Mouse (Mus musculus) heart, postnatal 10 days (tissue): ENCODE data around the gene Map4. TPM values are rescaled to one million over a fixed set of nuclear protein-coding genes. Genes with fewer than 3 reads are reported as not detected.
"Not testable (repeated sequence)": the region's sequence is repeated elsewhere in the genome, so short reads cannot be mapped to it uniquely, and the experiment has no call there.

Source experiments
- DNase-seq, 2 experiments: peaks; one replicate each; pipeline ENCODE4 v3.0.0; 2021
- intact Hi-C: fragments of 180-260 bp; cut with DNase I; formaldehyde crosslinking; loops from one replicate; pipeline ENCODE4 v1.15.1; 2025
- total RNA-seq, 2 experiments: library from RNA; stranded (reverse); gene quantifications; 2 replicates each; pipeline ENCODE4 v1.2.3; 2021

The Map4 gene
- total RNA-seq, 2 experiments from 2014 or later, result 294 to 310 TPM

GRCm38 (mm10) chr9:109971711-109972110, 40.5 kb downstream of the Map4 start:
- intact Hi-C loops, DNase-seq: not testable (repeated sequence)

GRCm38 (mm10) chr9:109980223-109980622, 49.0 kb downstream of the Map4 start:
- intact Hi-C loops, result loop anchor here (10.0 kb wide), 1 partner anchor 45 kb away; the partner anchor contains the start of gene Map4
- DNase-seq, result not testable (repeated sequence)

GRCm38 (mm10) chr9:109985416-109985815, 54.2 kb downstream of the Map4 start:
- peak; percentile 78 to 80 for DNase-seq
- intact Hi-C loops, result loop anchor here (1.0 to 10.0 kb wide), 4 partner anchors 51 to 116 kb away; partner anchors contain the start of gene Map4

DNA sequence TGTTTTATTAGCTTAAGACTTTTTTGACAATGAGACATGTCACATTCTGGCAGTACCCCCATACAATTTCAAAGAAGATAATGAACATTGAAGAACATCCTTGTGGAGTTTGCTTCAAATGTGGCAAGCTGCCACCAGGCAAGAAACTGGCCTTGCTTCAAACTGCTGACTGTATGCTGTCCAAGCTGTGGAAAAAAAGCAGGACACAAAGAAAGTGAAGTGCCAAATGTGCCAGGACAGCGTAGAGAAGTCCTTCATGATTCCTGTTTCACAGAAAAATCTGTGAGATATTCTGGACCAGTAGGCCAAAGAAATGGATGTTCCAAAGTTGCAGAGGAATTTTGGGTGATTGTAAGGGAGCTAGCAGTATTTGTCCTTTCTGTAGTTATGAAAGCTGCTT, 57.8 kb downstream of the Map4 start:
- DNase-seq, result peak; percentile 72
- intact Hi-C loops, result loop anchor here (10.0 kb wide), 1 partner anchor 54 kb away; the partner anchor contains the start of gene Map4

- DNase-seq, result no peak
- intact Hi-C loops, result no loop called here
These were observed 66.2 kb downstream of the Map4 start for GRCm38 (mm10) chr9:109997441-109997840.

DNA sequence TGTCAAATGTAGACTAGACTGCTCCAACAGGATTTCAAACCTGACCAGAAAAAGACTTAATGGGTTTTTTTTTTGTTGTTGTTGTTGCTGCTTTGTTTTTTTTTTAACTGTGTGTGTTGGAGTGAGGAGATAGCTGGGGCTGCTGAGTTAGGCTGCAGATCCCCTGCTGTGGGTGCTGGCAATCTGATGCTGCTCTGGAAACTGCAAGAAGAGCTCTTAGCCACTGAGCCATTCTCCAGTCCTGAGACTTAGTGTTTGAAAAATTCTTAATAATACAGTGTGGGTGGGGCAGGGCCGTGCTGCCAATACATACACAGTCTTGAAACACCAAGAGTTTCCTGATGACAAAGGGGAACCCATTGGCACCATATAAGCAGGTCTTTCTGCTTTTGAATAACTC, 70.7 kb downstream of the Map4 start:
- intact Hi-C loops, result no loop called here
- DNase-seq, result no peak

DNA sequence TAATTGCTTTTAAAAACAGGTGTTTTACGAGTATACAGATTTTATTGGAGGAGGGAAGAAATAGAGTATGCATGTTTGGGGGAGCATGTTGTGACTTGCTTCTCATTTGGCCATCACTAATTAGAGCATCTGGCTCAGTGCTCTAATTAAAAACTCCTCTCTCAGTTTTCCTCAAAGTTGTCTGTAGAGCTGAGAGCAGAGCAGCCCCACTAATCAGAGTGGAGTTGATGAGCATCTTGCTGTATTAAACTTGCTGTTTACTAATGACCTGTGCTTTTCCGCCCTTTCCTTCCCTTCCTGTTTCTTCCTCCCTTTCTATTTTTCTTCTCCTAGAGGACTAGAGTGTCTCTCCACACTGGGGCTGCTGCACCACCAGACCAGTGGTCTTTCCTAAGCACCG, 71.2 kb downstream of the Map4 start:
- DNase-seq, result no peak
- intact Hi-C loops, result no loop called here

DNA sequence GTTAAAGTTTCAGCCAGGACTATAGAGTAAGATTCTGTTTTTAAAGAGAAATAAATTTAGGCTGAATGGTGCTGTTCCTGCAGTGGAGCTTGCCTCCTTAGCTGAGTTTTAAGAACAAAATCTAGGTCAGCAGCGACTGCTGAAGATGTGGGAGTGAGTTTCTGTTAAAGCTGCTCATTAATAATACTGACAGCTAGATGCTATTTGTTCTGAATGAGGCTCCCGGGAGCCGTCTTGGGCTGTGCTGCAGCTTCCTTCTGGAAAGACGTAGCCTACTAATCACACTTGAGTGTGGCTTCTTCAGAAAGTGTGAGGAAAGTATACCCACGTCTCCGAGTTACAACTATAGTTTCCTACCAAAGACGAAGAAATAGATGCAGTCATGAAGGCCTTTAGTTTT, 88.0 kb downstream of the Map4 start:
- intact Hi-C loops, result no loop called here

GRCm38 (mm10) chr9:110020405-110020804, 89.1 kb downstream of the Map4 start:
- no peak for DNase-seq
- intact Hi-C loops, result no loop called here

More for the DNA sequence above, 88.0 kb downstream of the Map4 start:
- DNase-seq, result no peak

- no peak for DNase-seq
- intact Hi-C loops, result no loop called here
These were observed 90.2 kb downstream of the Map4 start for GRCm38 (mm10) chr9:110021463-110021862.

DNA sequence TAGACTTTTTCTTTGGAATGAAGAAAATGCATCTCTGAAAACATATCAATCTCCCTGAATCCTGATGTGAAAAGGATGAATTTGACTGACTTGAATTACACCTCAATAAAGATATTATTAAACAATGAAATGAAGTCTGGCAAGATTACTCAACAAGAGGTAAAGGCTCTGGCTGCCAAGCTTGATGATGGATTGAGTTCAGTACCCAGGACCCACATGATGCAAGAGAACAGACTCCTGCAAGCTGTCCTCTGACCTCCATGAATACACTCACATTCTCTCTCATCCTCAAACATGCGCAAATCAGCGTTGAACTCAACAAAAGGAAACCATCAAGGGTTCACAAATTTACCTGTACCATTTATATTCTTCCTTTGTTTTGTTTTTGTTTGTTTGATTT, 90.9 kb downstream of the Map4 start:
- intact Hi-C loops, result no loop called here
- no peak for DNase-seq

- intact Hi-C loops, result no loop called here
- no peak for DNase-seq
These were observed 103.8 kb downstream of the Map4 start for GRCm38 (mm10) chr9:110035091-110035490.

- DNase-seq, result peak in 1 of 2 experiments; percentile 17
- intact Hi-C loops, result no loop called here
These were observed 106.6 kb downstream of the Map4 start for GRCm38 (mm10) chr9:110037895-110038294.

- DNase-seq, result no peak
- intact Hi-C loops, result no loop called here
These were observed 107.2 kb downstream of the Map4 start for GRCm38 (mm10) chr9:110038485-110038884.

GRCm38 (mm10) chr9:110044373-110044772, 113.1 kb downstream of the Map4 start:
- no peak for DNase-seq
- intact Hi-C loops, result no loop called here

DNA sequence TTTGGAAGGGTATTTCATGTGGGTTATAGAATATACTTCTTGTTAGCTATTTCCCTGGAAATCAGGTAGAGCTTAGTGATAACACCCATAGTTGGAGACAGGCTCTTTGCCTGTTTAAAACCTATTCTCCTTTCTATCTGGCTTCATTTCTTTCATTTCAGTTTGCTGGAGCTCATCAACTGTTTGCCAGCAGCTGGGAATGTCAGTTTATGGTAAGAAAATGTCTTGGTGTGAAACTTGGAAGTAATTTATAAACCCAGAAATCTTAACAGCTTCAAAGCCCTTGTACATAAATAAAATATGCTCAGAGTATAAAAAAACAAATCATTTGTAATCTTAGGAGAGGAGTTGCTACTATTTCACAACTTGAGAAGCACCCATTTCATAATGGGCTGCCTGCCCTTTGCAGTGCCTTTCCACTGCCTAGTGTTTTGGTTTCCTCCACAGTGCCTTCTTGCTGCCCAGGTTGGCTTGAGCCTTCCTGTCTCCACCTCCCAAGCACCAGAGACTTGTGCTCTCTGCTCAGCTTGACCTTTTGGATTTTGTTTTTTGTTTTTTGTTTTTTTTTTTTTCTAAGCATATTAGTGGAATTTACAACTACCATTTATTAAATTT, 114.6 kb downstream of the Map4 start:
- DNase-seq, result no peak

GRCm38 (mm10) chr9:110047260-110047659, 116.0 kb downstream of the Map4 start:
- DNase-seq, result no peak
- intact Hi-C loops, result no loop called here

More for the DNA sequence above, 114.6 kb downstream of the Map4 start:
- intact Hi-C loops, result no loop called here

GRCm38 (mm10) chr9:110047857-110048256, 116.6 kb downstream of the Map4 start:
- no peak for DNase-seq
- intact Hi-C loops, result no loop called here

GRCm38 (mm10) chr9:110051184-110051583, 119.9 kb downstream of the Map4 start:
- intact Hi-C loops, result no loop called here
- DNase-seq, result no peak

DNA sequence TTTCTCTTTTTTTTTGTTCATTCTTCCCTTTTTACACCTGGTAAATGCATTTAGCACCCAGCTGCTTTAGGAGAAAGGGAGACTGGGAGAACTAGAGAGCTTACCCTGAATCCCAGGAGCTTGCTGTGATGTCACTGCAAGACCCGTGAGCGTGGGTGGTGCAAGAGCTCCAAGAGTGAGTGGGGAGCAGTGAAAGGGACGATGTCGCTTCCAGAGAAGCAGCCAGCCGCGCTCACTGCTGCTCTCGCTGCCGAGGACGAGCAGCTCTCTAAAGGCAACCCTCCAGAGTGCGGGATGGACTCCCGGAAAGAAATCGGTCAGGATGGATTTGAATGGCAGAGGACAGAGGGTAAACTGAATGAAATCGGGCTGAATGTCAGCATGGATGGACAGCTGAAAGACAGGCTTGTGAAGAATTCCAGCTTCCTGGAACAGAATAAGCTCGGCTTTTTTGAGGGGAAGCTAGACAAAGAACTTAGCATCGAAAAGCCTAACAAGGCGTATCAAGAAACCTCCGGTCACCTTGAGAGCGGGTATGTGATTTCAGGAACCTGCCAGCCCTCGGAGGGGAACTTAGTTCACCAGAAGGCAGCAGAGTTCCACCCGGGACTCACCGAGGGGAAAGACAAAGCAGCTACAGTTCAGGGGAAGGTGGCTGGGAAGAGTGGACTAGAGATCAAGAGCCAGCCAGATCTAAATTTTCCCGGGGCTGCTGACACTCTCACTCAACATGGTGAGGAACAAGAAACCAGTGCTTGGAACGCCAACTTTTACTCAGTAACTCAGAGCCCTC, 120.8 kb downstream of the Map4 start:
- intact Hi-C loops, result no loop called here

GRCm38 (mm10) chr9:110052951-110053304, 121.7 kb downstream of the Map4 start:
- intact Hi-C loops, result no loop called here
- no peak for DNase-seq

More for the DNA sequence above, 120.8 kb downstream of the Map4 start:
- DNase-seq, result peak; percentile 31 to 43
